Mouse (Mus musculus) C2C12 (cell line): Measurements from ENCODE around the gene Scyl2.

Experiments used
- CEBPB ChIP-seq: IDR thresholded peaks from one replicate; pipeline ENCODE4 v1.6.1; 2011; ENCODE audit warnings: low read depth, mild to moderate bottlenecking, control low read depth, moderate library complexity
- CTCF ChIP-seq: IDR thresholded peaks from one replicate; pipeline ENCODE4 v1.5.1; 2011; ENCODE audit not compliant: control insufficient read depth, insufficient read depth, insufficient read length
- MYOG ChIP-seq: IDR thresholded peaks from one replicate; pipeline ENCODE4 v1.6.1; 2011; ENCODE audit not compliant: control insufficient read depth, insufficient read length; ENCODE audit errors: extremely low read depth

- TF ChIP-seq CTCF (no peak), CEBPB (no peak), MYOG (no peak)
These were observed 1.4 kb upstream of the Scyl2 start for GRCm38 (mm10) chr10:89687455-89687854.
